Mouse (Mus musculus): ENCODE data around the gene Dot1l.

DNA sequence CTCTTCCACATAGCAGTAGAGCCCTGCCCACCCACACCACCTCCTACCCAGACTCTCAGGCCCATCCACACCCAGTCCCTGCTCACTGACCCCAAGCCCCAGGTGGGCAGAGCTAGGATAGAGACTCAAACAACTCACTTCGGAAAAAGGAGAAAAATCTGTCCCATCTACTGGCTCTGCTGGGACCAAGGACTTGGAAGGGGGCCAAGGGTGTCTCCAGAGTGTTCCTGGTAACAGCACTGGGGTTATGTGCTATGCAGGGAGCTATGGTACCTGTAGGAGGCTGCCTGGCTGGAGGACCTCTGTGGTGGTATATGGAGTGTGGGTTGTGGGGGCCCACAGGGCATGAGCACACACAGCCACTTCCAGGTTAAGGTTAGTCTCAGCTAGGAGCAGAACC is 37.7 kb upstream of the Dot1l start:
- no peak for TF ChIP-seq CTCF (IDR thresholded peaks at IDR 0.05; ENCODE audit: low read depth, low read length)
- no peak for TF ChIP-seq POLR2AphosphoS5 (IDR thresholded peaks at IDR 0.05; ENCODE audit: insufficient replicate concordance, low read depth, low read length)
- no peak for TF ChIP-seq TAL1 (conservative IDR thresholded peaks at IDR 0.05; ENCODE audit: low read depth, low read length)
- no peak for TF ChIP-seq GATA2 (IDR thresholded peaks at IDR 0.05; ENCODE audit: borderline replicate concordance, low read depth, low read length)
- TF ChIP-seq GATA1 (IDR thresholded peaks at IDR 0.05; ENCODE audit: borderline replicate concordance, low read length): no peak

All from G1E (cell line).